Mouse (Mus musculus) spleen, adult 2 months (tissue): ENCODE measurements at regions not wholly inside any gene's neighbourhood (a gene's known extent, or its start where the extent isn't known, plus 50 kb on each side); places are given as distances from the start of the nearest gene placed in this dataset.

ENCODE experiments used
- DNase-seq, 2 experiments: peaks; one replicate each; pipeline versions ENCODE4 v3.0.0 to v3.0.0-alpha.2; 2012 to 2021; ENCODE audit warnings: low spot score in 2 of 2, low read depth in 1 of 2
- H3K27ac ChIP-seq: fragments of 200-500 bp; 2 replicates; pipeline ENCODE4 v1.5.1; 2012; ENCODE audit warnings: low read length, inconsistent platforms; ENCODE audit not compliant: insufficient read depth
- H3K27me3 ChIP-seq: fragments of 200-500 bp; 2 replicates; pipeline ENCODE4 v1.6.1; 2012; ENCODE audit warnings: mild to moderate bottlenecking, moderate library complexity, low read length, inconsistent platforms; ENCODE audit not compliant: control insufficient read depth, insufficient read depth
- H3K36me3 ChIP-seq: fragments of 200-500 bp; 2 replicates; pipeline ENCODE4 v1.6.1; 2012; ENCODE audit warnings: mild to moderate bottlenecking, low read length, inconsistent platforms; ENCODE audit not compliant: control insufficient read depth, insufficient read depth
- H3K4me1 ChIP-seq: fragments of 200-500 bp; 2 replicates; pipeline ENCODE4 v1.6.1; 2011; ENCODE audit warnings: inconsistent platforms; ENCODE audit not compliant: control insufficient read depth, insufficient read depth, insufficient read length
- H3K4me3 ChIP-seq: fragments of 200-500 bp; 2 replicates; pipeline ENCODE4 v1.5.1; 2011; ENCODE audit warnings: mild to moderate bottlenecking, inconsistent platforms; ENCODE audit not compliant: insufficient read depth, insufficient read length; ENCODE audit errors: extremely low read depth
- CTCF ChIP-seq: fragments of 200-500 bp; IDR thresholded peaks from 2 replicates; pipeline ENCODE4 v1.5.1; 2011; ENCODE audit warnings: mild to moderate bottlenecking, inconsistent platforms; ENCODE audit not compliant: insufficient read depth, insufficient read length, insufficient replicate concordance; ENCODE audit errors: extremely low read depth
- POLR2A ChIP-seq: fragments of 200-500 bp; IDR thresholded peaks from 2 replicates; pipeline ENCODE4 v1.6.1; 2011; ENCODE audit warnings: low read depth, low read length, inconsistent platforms
- WGBS: fragments of 180-500 bp; shearing (Covaris S2); methylation state at CpG from one replicate; pipeline ENCODE4 v1.1.7; 2018; 5-methylcytosine and 5-hydroxymethylcytosine counted together

DNA sequence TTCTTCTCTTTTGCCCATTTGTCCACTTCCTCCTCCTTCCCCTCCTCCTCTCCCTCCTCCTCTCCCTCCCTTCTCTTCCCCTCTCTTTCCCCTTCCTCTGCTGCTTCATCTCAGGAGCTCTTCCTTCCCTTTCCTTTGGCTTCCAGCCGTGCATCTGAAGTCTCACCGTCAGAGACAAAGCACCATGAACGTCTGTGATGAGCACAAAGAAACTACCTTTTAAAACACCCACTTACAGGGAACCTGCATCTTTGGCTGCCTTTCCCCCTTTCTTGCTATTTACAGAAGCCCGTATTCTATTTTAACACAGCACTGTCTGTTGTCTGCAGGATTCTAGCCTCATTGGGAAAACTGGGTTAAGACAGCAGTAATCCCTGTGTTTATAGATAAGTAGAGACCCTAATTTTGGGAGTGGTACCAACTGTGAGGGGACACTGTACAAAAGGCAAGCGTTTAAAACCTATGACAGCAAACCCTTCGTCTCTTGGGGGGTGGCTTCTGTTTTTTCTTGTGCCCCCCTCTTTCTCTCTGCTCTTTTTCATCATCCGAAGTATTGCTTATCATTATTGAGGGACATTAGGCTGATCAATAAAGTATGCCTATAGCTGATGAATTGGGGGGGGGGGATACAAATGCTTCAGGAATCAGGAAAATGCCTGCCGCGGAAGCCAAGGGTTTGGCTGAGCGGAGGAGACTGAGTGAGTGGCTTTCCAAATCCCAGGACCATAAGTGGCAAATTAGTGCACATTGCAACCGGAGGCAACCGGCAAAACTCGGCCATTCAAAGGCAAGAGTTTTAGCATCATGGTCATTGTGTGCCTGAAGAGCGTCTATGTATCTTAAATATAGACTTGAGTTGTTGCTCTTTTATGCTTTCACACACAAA is 417.0 kb upstream of the Ubash3b start:
- Histone ChIP-seq H3K4me3 (no peak overlapping the region), H3K36me3 (no peaks in the 10 kb centered on the region), H3K4me1 (no peaks in the 10 kb centered on the region), H3K27ac (no peak overlapping the region), H3K27me3 (peaks cover 1% of the 10 kb centered on the region; the same call in 1 of the 2 replicates)
- 66% methylated on average over 14 of the region's 14 CpGs for WGBS
- DNase-seq: no peak
- no peak for TF ChIP-seq CTCF
- no peak for TF ChIP-seq POLR2A

GRCm38 (mm10) chr9:41577760-41578159 is 416.3 kb upstream of the Ubash3b start:
- TF ChIP-seq POLR2A (no peak), CTCF (no peak)
- no peak overlapping the region for H3K27ac ChIP-seq
- DNase-seq: no peak

GRCm38 (mm10) chr9:41575826-41576225 is 414.3 kb upstream of the Ubash3b start:
- Histone ChIP-seq H3K36me3 (no peaks in the 10 kb centered on the region), H3K4me3 (no peak overlapping the region), H3K27me3 (no peaks in the 10 kb centered on the region; the same call in 1 of the 2 replicates), H3K4me1 (no peaks in the 10 kb centered on the region), H3K27ac (no peak overlapping the region)
- 46% methylated on average over 5 of the region's 5 CpGs for WGBS
- TF ChIP-seq POLR2A (no peak), CTCF (no peak)
- no peak for DNase-seq

More at GRCm38 (mm10) chr9:41577760-41578159, 416.3 kb upstream of the Ubash3b start:
- Histone ChIP-seq H3K4me1 (no peaks in the 10 kb centered on the region), H3K4me3 (no peak overlapping the region), H3K36me3 (no peaks in the 10 kb centered on the region), H3K27me3 (peaks cover 1% of the 10 kb centered on the region; the same call in 1 of the 2 replicates)
- WGBS: 54% methylated on average over 1 of the region's 1 CpGs

- Histone ChIP-seq H3K27ac (no peak overlapping the region), H3K36me3 (no peaks in the 10 kb centered on the region), H3K27me3 (no peaks in the 10 kb centered on the region; the same call in 1 of the 2 replicates), H3K4me3 (no peak overlapping the region), H3K4me1 (no peaks in the 10 kb centered on the region)
- WGBS: 86% methylated on average over 4 of the region's 4 CpGs
- TF ChIP-seq CTCF: no peak
- no peak for TF ChIP-seq POLR2A
- no peak for DNase-seq
Observed at GRCm38 (mm10) chr9:41570262-41570661, 408.8 kb upstream of the Ubash3b start.

DNA sequence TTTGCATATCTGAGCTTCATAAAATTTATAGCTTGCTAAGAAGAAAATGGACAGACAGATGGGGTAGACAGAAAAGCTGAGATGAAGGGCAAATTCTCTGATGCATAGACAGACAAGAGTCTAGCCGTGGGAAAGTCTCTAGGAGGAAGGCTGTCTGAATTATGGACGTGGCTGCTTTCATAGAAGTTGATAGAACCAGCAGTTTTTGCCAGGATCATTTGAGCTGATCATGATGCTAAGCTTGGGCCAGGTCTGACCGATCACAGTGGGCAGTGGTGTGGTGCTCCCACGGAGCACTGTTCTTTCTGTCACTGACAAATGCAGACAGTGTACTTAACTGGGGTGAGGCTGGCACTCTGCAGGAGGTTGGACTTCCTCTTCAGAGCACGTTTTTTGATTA is 405.0 kb upstream of the Ubash3b start:
- DNase-seq: no peak
- TF ChIP-seq CTCF (no peak), POLR2A (no peak)
- Histone ChIP-seq H3K4me3 (no peak overlapping the region), H3K27me3 (no peaks in the 10 kb centered on the region; the same call in 1 of the 2 replicates), H3K4me1 (no peaks in the 10 kb centered on the region), H3K36me3 (no peaks in the 10 kb centered on the region), H3K27ac (no peak overlapping the region)
- WGBS: 51% methylated on average over 5 of the region's 5 CpGs

- H3K36me3 ChIP-seq: no peaks in the 10 kb centered on the region
- H3K27me3 ChIP-seq: no peaks in the 10 kb centered on the region; the same call in 1 of the 2 replicates
- H3K4me1 ChIP-seq: no peaks in the 10 kb centered on the region
- H3K27ac ChIP-seq: no peak overlapping the region
- 87% methylated on average over 7 of the region's 7 CpGs for WGBS
- TF ChIP-seq CTCF: no peak
- TF ChIP-seq POLR2A: no peak
- H3K4me3 ChIP-seq: no peak overlapping the region
- no peak for DNase-seq
Observed at GRCm38 (mm10) chr9:41565784-41566183, 404.3 kb upstream of the Ubash3b start.

DNA sequence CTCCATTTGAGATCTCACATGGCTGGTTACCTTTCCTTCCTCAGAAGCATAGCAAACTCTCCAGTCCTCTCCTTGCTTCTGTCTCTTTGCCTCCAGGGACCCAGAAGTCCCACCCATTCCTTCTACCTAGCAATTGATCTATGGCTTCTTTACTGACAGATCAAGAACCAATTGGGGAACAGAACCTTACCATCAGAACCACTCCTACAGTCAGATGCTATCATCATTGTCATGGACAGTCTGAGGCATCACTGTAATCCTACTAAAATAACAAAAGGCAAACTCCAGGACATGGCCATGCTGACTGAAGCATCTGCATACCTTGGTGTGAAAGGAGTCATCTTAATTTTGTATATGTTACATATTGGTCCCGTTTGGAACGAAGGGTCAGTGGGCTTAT is 401.9 kb upstream of the Ubash3b start:
- no peak overlapping the region for H3K4me3 ChIP-seq
- no peak for DNase-seq
- no peaks in the 10 kb centered on the region for H3K4me1 ChIP-seq
- H3K36me3 ChIP-seq: no peaks in the 10 kb centered on the region
- no peaks in the 10 kb centered on the region; the same call in 1 of the 2 replicates for H3K27me3 ChIP-seq
- 88% methylated on average over 2 of the region's 2 CpGs for WGBS
- H3K27ac ChIP-seq: no peak overlapping the region
- TF ChIP-seq CTCF: no peak
- no peak for TF ChIP-seq POLR2A
